Mouse (Mus musculus): ENCODE results near the gene Hmox1.

- no peak for TF ChIP-seq CTCF (IDR thresholded peaks at IDR 0.05; ENCODE audit: borderline replicate concordance, control insufficient read depth, extremely low read depth, insufficient read depth, low read length, poor library complexity)
- TF ChIP-seq POLR2A (IDR thresholded peaks at IDR 0.05; ENCODE audit: control insufficient read depth, extremely low read depth, insufficient read depth, low read length, poor library complexity), result no peak
Measured at GRCm38 (mm10) chr8:75060815-75061214, 32.6 kb upstream of the Hmox1 start.

All from thymus, adult 2 months (tissue).